Mouse (Mus musculus): Measurements from ENCODE around the gene Tenm3.

GRCm38 (mm10) chr8:48221304-48221703 is 622.4 kb downstream of the Tenm3 start:
- no peak for TF ChIP-seq EP300 (IDR thresholded peaks at IDR 0.05; ENCODE audit: low read depth)
- TF ChIP-seq CTCF (IDR thresholded peaks at IDR 0.05; ENCODE audit: low read depth) = no peak
